Mouse (Mus musculus) embryonic facial prominence, embryonic 14.5 days (tissue): ENCODE data around the gene Slc5a10. TPM values are rescaled to one million over a fixed set of nuclear protein-coding genes. Genes with fewer than 3 reads are reported as not detected.

ENCODE experiments used
- ATAC-seq: fragments of 200-750 bp; cut with Nextera tagmentation; 2 replicates; pipeline ENCODE4 v1.8.0; 2017; ENCODE audit warnings: low read depth, moderate number of reproducible peaks, moderate TSS enrichment
- DNase-seq: peaks from one replicate; pipeline ENCODE4 v3.0.0-alpha.2; 2015; ENCODE audit warnings: low spot score
- H3K27ac ChIP-seq: fragments of 300-500 bp; sonication (generic); replicated peaks from 2 replicates; pipeline ENCODE4 v1.5.1; 2014; ENCODE audit warnings: low read depth, mild to moderate bottlenecking, low read length, moderate library complexity
- H3K27me3 ChIP-seq: fragments of 300-500 bp; sonication (generic); replicated peaks from 2 replicates; pipeline ENCODE4 v1.6.1; 2014; ENCODE audit warnings: low read length; ENCODE audit not compliant: control insufficient read depth, insufficient read depth
- H3K36me3 ChIP-seq: fragments of 300-500 bp; sonication (generic); 2 replicates; pipeline ENCODE4 v1.6.1; 2014; ENCODE audit warnings: low read length, mixed read lengths; ENCODE audit not compliant: control insufficient read depth, insufficient read depth
- H3K4me1 ChIP-seq: fragments of 300-500 bp; sonication (generic); 2 replicates; pipeline ENCODE4 v1.6.1; 2014; ENCODE audit warnings: antibody characterized with exemption, low read length; ENCODE audit not compliant: control insufficient read depth, insufficient read depth
- H3K4me2 ChIP-seq: fragments of 300-500 bp; sonication (generic); 2 replicates; pipeline ENCODE4 v1.6.1; 2014; ENCODE audit warnings: low read depth, mild to moderate bottlenecking, low read length, moderate library complexity, mixed read lengths
- H3K4me3 ChIP-seq: fragments of 300-500 bp; sonication (generic); 2 replicates; pipeline ENCODE4 v1.5.1; 2014; ENCODE audit warnings: low read depth, mild to moderate bottlenecking, low read length
- H3K9ac ChIP-seq: fragments of 300-500 bp; sonication (generic); 2 replicates; pipeline ENCODE4 v1.6.1; 2014; ENCODE audit warnings: low read depth, mild to moderate bottlenecking, low read length, moderate library complexity, mixed read lengths
- H3K9me3 ChIP-seq: fragments of 300-500 bp; sonication (generic); 2 replicates; pipeline ENCODE4 v1.6.1; 2016; ENCODE audit warnings: low read length; ENCODE audit not compliant: control insufficient read depth
- WGBS: fragments of 180-500 bp; shearing (Covaris S2); extraction: QIAGEN DNeasy Blood & Tissue Kit; methylation state at CpG from one replicate; pipeline ENCODE4 v1.1.7; 2014; 5-methylcytosine and 5-hydroxymethylcytosine counted together
- polyA plus RNA-seq: library from polyadenylated mRNA; unstranded; fragments of >200 nt; fragmentation: Nextera tagmentation; extraction: Ambion mirVana; gene quantifications from 2 replicates; pipeline ENCODE4 v1.2.1, GENCODE M21; 2014

The Slc5a10 gene
- polyA plus RNA-seq, 1 experiment from 2014 or later, result 0.13 TPM

DNA sequence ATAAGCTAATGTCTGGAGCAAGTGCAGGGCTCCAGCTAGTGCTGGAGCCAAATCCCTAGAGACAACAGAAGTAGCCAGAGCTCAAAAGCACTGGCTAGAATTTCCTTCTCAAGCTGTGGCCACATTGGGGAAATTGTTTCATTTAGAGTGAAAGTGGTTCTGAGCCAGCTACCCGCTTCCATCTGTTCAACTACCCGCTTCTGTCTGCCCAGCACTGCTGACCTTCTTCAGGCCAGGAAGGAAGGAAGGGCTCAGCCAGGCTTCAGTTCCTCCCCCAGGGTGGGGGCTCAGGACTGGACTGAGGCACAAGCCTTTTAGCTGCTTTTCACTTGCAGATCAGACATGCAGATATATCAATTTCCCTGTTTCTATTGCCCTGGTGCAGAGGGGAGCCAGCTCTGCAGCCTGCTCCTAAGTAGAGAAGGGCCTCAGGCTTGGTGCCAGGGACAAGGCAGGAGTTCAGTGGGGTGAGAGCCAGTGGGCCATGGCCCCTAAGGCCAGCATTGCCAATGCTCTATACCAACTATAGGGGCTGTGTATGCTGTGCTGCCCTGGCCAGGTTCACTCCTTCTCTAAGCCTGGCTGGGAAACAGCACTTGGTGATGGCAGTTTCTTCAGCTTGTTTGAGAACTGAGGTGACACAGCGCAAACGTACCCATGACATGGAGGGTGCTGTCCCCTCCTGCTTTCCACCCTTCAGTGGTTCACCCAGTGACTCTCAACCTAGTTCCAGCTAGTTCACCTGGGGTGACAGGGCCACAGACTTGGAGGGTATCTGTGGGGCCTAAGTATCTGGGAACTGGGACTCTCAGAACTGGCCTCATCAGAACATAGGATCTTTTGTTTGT, 61.4 kb downstream of the Slc5a10 start:
- Histone ChIP-seq H3K27ac (no peak overlapping the region), H3K4me1 (no peaks in the 10 kb centered on the region), H3K36me3 (no peaks in the 10 kb centered on the region), H3K9me3 (no peaks in the 10 kb centered on the region), H3K4me3 (no peak overlapping the region), H3K4me2 (no peak overlapping the region), H3K9ac (no peak overlapping the region), H3K27me3 (no peaks in the 10 kb centered on the region)
- no peak for DNase-seq
- WGBS, result 63% methylated on average over 4 of the region's 4 CpGs
- no peak for ATAC-seq

DNA sequence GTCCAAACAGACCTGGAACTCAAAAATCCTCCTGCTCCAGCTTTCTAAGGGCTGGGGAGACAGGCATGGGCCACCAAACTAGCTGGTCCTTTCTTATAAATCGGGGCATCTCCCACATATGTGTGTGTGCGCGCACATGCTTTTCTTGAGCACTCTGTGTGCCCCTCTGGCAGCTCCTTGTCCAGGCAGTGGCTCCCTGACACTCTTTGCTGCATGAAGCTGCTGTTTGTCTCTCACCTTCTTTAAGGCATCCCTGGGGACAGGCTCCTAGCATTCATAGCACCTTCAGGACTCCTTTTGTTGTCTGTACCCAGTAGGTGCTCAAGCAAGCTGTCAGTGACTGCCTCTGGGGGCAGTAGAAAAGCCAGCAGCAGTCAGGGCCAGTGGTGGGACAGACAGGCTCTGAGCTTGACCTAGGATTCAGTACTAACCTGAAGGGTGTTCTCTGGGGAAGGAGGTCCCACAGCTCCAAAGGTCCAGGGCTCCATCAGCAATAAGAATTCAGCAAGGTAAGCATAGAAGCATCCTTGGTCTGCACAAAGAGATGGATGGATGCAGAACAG, 62.2 kb downstream of the Slc5a10 start:
- no peaks in the 10 kb centered on the region for H3K9me3 ChIP-seq
- no peaks in the 10 kb centered on the region for H3K27me3 ChIP-seq
- no peak overlapping the region for H3K9ac ChIP-seq
- WGBS, result 90% methylated on average over 3 of the region's 3 CpGs
- ATAC-seq (no peak), DNase-seq (no peak)
- H3K4me2 ChIP-seq, result no peak overlapping the region
- H3K4me3 ChIP-seq, result no peak overlapping the region
- H3K27ac ChIP-seq, result no peak overlapping the region
- no peaks in the 10 kb centered on the region for H3K4me1 ChIP-seq
- no peaks in the 10 kb centered on the region for H3K36me3 ChIP-seq

DNA sequence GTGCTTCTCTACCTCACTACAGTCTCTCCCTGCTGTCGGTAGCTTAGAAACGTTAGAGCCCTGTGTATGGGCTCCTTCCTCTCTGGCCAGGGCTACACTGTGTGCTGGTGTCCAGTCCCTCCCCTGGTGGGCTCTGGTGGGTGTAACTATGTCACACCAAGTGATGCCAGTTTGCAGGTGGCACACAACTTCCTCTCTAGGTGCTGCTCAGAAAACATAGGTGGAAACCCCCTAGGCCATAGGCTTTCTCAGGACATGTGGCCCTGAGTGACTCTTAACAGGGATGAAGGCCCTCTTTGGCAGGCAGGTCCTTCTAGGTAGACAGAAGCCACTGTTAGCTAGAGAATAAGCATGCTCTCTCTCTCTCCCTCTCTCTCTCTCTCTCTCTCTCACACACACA, 63.2 kb downstream of the Slc5a10 start:
- ATAC-seq, result no peak
- H3K27me3 ChIP-seq, result no peaks in the 10 kb centered on the region
- 71% methylated on average over 2 of the region's 2 CpGs for WGBS

DNA sequence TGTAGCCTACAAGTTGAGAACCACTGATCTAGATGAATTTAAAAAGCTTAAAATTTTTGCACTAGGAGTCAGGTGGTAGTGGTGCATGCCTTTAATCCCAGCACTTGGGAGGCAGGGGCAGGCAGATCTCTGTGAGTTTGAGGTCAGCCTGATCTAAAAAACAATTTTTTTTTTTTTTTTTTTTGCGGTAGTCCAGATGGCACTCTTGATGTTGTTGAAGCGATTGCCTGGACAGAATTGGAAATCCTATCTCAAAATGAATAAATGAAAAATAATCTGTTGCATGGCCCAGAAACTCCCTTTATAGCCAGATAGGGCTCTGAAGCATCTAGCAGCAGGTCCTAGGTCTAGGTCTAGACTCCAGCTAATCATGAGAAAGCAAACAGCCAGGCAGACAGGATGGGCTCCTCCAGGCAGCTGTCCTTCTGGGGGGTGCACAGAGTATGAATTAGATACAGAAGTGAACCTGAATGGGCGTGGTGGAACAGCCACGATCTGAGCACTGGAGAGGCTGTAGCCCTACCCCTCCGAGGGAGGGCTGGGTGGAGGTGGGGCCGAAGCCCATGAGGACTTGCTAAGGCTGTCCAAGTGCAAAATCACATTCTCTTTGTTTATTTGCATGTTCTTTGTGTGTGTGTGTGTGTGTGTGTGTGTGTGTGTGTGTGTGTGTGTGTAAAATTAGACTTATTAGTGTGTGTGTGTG, 64.3 kb downstream of the Slc5a10 start:
- Histone ChIP-seq H3K4me3 (no peak overlapping the region), H3K9me3 (no peaks in the 10 kb centered on the region), H3K36me3 (no peaks in the 10 kb centered on the region), H3K4me1 (no peaks in the 10 kb centered on the region), H3K4me2 (no peak overlapping the region), H3K9ac (no peak overlapping the region), H3K27ac (no peak overlapping the region), H3K27me3 (no peaks in the 10 kb centered on the region)
- 64% methylated on average over 6 of the region's 6 CpGs for WGBS
- no peak for DNase-seq
- no peak for ATAC-seq

More for the DNA sequence above, 63.2 kb downstream of the Slc5a10 start:
- H3K4me2 ChIP-seq, result no peak overlapping the region
- no peak overlapping the region for H3K4me3 ChIP-seq
- DNase-seq, result no peak
- H3K9ac ChIP-seq, result no peak overlapping the region
- no peak overlapping the region for H3K27ac ChIP-seq
- no peaks in the 10 kb centered on the region for H3K4me1 ChIP-seq
- H3K9me3 ChIP-seq, result no peaks in the 10 kb centered on the region
- H3K36me3 ChIP-seq, result no peaks in the 10 kb centered on the region

DNA sequence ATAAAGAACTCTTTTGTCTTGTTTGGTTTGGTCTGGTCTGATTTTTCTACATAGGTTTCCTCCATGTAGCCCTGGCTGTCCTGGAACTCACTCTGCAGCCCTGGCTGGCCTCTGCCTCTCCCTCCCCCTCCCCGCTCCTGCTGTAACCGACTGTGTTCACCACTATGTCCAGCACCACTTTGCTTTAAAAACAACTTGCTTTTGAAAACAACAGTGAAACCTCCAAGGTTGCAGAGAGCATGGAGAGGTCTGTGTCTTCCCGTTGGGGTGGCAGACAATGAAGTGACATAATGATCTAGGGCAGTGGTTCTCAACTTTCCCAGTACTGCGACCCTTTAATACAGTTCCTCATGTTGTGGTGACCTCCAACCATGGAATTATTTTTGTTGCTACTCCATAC, 65.0 kb downstream of the Slc5a10 start:
- no peaks in the 10 kb centered on the region for H3K27me3 ChIP-seq
- 59% methylated on average over 4 of the region's 4 CpGs for WGBS
- DNase-seq (no peak), ATAC-seq (no peak)
- no peaks in the 10 kb centered on the region for H3K36me3 ChIP-seq
- no peaks in the 10 kb centered on the region for H3K4me1 ChIP-seq
- H3K4me2 ChIP-seq, result no peak overlapping the region
- no peak overlapping the region for H3K4me3 ChIP-seq
- H3K27ac ChIP-seq, result no peak overlapping the region
- H3K9ac ChIP-seq, result no peak overlapping the region
- H3K9me3 ChIP-seq, result no peaks in the 10 kb centered on the region

DNA sequence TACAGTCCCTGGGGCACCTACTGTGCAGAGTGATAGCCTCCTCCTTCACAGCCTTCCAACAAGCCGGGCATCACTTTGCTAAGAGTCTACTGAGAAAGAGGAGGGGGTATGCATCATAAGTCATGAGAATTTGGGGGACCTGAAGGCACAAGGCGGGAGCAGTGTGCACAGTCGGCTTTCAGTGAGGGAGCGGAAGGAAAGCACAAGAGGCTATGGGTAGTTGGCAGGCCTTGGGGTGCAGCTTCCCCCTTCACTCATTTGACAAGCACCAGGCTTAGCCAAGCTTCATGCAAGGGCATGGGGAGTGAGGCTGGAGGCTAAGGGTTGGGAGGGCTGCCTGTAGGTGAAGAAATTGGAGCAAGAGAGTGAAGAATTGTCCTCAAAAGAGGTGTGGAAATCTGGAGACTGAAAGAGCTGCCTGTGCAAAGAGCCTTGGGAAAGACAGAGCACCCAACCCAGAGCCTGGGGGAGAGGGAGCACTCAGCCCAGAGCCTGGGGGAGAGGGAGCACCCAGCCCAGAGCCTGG, 65.8 kb downstream of the Slc5a10 start:
- ATAC-seq, result no peak
- DNase-seq, result no peak
- 81% methylated on average over 4 of the region's 4 CpGs for WGBS
- no peaks in the 10 kb centered on the region for H3K36me3 ChIP-seq
- no peaks in the 10 kb centered on the region for H3K9me3 ChIP-seq
- H3K4me3 ChIP-seq, result no peak overlapping the region
- H3K4me2 ChIP-seq, result no peak overlapping the region
- no peaks in the 10 kb centered on the region for H3K4me1 ChIP-seq
- H3K9ac ChIP-seq, result no peak overlapping the region
- no peaks in the 10 kb centered on the region for H3K27me3 ChIP-seq
- H3K27ac ChIP-seq, result no peak overlapping the region

DNA sequence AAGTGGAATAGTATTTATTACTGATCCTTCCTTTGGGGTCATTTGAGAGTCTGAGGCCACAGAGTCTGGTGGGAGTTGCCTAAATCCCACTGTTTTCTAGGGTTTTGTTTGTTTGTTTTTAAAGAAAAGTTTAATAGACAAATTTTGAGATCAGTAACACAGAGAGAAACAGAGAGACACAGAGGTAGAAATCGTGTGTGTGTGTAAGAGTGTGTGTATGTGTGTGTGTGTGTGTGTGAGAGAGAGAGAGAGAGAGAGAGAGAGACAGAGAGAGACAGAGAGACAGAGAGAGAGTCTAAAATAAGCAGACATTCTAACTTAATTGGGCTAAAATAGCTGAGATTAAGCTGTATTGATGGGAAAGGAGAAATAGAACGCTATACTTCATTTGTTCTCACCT, 67.1 kb downstream of the Slc5a10 start:
- H3K27me3 ChIP-seq, result no peaks in the 10 kb centered on the region
- no peaks in the 10 kb centered on the region for H3K9me3 ChIP-seq
- peak overlapping the region; percentile 15; the same call in 1 of the 2 replicates for H3K4me3 ChIP-seq
- no peak overlapping the region for H3K27ac ChIP-seq
- H3K9ac ChIP-seq, result no peak overlapping the region
- no peak for DNase-seq
- ATAC-seq, result no peak
- H3K36me3 ChIP-seq, result no peaks in the 10 kb centered on the region
- 76% methylated on average over 2 of the region's 2 CpGs for WGBS
- no peaks in the 10 kb centered on the region for H3K4me1 ChIP-seq
- peak overlapping the region; percentile 16; the same call in 1 of the 2 replicates for H3K4me2 ChIP-seq

DNA sequence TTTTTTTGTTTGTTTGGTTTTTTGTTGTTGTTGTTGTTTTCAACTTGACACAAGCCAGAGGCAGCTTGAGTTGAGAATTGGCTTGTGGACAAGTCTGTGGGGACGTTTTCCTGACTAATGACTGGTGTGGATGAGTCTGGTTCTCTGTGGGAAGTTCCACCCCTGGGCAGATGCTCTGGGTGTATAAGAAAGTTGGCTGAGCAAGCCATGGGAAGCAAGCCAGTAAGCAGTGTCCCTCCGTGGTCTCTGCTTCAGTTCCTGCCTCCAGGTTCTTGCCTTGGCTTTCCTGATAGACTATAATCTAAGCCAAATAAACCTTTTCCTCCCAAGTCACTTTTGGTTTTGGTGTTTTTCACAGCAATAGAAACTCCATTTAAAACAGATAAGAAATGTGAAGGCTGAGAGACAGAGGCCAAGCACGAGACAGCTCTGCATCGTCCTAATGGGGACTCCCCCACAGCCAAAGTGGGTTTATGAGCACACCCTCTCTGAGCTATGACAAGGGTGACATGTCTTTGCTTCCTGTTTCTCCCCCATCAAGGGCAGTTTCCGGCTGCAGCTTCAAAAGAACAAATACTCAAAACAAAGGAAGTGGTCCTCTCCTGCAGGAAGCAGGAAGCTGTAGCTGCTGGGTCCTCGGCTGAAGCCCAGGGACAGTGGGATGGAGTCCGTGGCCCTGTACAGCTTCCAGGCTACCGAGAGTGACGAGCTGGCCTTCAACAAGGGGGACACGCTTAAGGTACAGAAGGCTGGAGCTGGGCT, 67.8 kb downstream of the Slc5a10 start, which contains the start of gene Grap:
Gene Grap, plus strand, starts transcription at position 580 of the 762 bp plus-strand sequence.
- H3K9me3 ChIP-seq, result no peaks in the 10 kb centered on the region
- no peak within 1 kb of the TSS for H3K27ac ChIP-seq
- no peaks in the 10 kb centered on the region for H3K27me3 ChIP-seq
- DNase-seq (no peak), ATAC-seq (no peak)
- peak within 1 kb of the TSS; percentile 16; the same call in 1 of the 2 replicates for H3K4me2 ChIP-seq
- H3K36me3 ChIP-seq, result no peaks in the 10 kb centered on the region
- H3K9ac ChIP-seq, result no peak within 1 kb of the TSS
- H3K4me1 ChIP-seq, result no peaks in the 10 kb centered on the region
- peak within 1 kb of the TSS; percentile 15; the same call in 1 of the 2 replicates for H3K4me3 ChIP-seq
- WGBS, result 60% methylated on average over 10 of the region's 10 CpGs
